Mouse (Mus musculus) heart, embryonic 15.5 days (tissue): ENCODE measurements around the gene Casc1. TPM values are rescaled to one million over a fixed set of nuclear protein-coding genes. Genes with fewer than 3 reads are reported as not detected.

Source experiments
- ATAC-seq: fragments of 200-750 bp; cut with Nextera tagmentation; replicated peaks from 2 replicates; pipeline ENCODE4 v1.8.0; 2017; ENCODE audit warnings: low read depth, moderate TSS enrichment; ENCODE audit not compliant: insufficient number of reproducible peaks, insufficient read depth, low FRiP score
- H3K27ac ChIP-seq: fragments of 300-500 bp; sonication (generic); 2 replicates; pipeline ENCODE4 v1.5.1; 2015; ENCODE audit warnings: mild to moderate bottlenecking, inconsistent platforms
- H3K27me3 ChIP-seq: fragments of 300-500 bp; sonication (generic); 2 replicates; pipeline ENCODE4 v1.6.1; 2015; ENCODE audit warnings: inconsistent platforms
- H3K36me3 ChIP-seq: fragments of 300-500 bp; sonication (generic); 2 replicates; pipeline ENCODE4 v1.6.1; 2015; ENCODE audit warnings: mild to moderate bottlenecking, inconsistent platforms
- H3K4me1 ChIP-seq: fragments of 300-500 bp; sonication (generic); replicated peaks from 2 replicates; pipeline ENCODE4 v1.6.1; 2015; ENCODE audit warnings: inconsistent platforms
- H3K4me2 ChIP-seq: fragments of 300-500 bp; sonication (generic); 2 replicates; pipeline ENCODE4 v1.6.1; 2015; ENCODE audit warnings: inconsistent platforms, mild to moderate bottlenecking, moderate library complexity
- H3K4me3 ChIP-seq: fragments of 300-500 bp; sonication (generic); 2 replicates; pipeline ENCODE4 v1.5.1; 2015; ENCODE audit warnings: mild to moderate bottlenecking, inconsistent platforms
- H3K9ac ChIP-seq: fragments of 300-500 bp; sonication (generic); 2 replicates; pipeline ENCODE4 v1.6.1; 2015; ENCODE audit warnings: mild to moderate bottlenecking, inconsistent platforms
- H3K9me3 ChIP-seq: fragments of 300-500 bp; sonication (generic); replicated peaks from 2 replicates; pipeline ENCODE4 v1.6.1; 2016; ENCODE audit warnings: inconsistent platforms
- WGBS: fragments of 180-500 bp; shearing (Covaris S2); methylation state at CpG from one replicate; pipeline ENCODE4 v1.1.7; 2015; ENCODE audit warnings: mixed read lengths; 5-methylcytosine and 5-hydroxymethylcytosine counted together
- polyA plus RNA-seq: library from polyadenylated mRNA; unstranded; fragments of >200 nt; fragmentation: Nextera tagmentation; extraction: Ambion mirVana; gene quantifications from 2 replicates; pipeline ENCODE4 v1.2.1, GENCODE M21; 2015

Gene Casc1
- polyA plus RNA-seq, result 0.29 and 0.32 TPM in 2 replicates

DNA sequence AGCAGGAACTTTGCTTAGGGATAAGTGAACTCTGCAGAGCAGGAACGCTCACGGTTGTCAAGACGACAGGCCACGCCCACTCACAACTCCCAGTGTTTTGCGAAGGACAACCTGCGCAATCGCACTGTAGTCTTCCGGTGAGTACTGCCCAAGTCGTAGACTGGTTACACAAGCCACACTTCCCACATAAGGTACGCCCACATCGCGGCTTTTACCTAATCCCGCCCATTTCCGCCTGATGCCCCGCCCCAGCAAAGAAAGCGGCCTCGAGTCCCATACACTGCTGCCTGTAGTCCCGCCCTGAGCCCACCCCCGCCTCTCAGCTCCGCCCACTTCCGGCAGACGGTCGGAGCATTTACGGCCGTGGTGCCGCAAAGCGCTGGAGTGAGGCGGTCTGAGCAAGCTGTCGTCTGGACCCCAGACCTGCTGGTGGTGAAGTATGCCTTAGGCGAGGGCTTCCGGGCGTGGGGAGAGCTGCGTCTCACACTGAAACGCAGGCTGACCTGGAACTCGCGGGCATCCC is at the start of gene Casc1, which contains the start of gene Etfrf1:
TSS of gene Casc1 (minus strand) at position 190 of the 523 bp plus-strand sequence.
TSS of gene Etfrf1 (plus strand) at position 319 of the 523 bp plus-strand sequence.
- ATAC-seq, result peak; percentile 99

DNA sequence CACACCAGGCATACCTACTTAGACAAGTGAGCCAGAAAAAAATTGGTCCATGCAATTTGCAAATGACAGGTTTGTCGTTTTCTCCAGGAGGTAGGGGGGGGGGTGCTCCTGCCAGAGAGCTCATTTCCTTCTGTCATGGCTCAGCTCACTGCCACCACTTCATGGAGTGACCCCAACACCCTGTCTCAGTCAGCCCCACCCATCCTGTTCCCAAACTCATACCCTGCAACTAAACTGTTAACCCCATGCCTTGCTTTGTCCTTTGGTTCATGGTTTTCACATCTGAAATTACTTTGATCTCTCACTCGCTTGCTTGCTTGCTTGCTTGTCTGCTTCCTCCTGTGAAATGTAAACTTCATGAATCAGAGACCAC is 45.9 kb upstream of the Casc1 start:
- Histone ChIP-seq H3K36me3 (no peaks in the 10 kb centered on the region), H3K4me2 (no peak overlapping the region), H3K9me3 (no peaks in the 10 kb centered on the region), H3K27ac (no peak overlapping the region), H3K27me3 (peaks cover 61% of the 10 kb centered on the region), H3K9ac (no peak overlapping the region), H3K4me1 (0 out of 2 replicates have a peak, but pooled peaks cover 2% of the 10 kb centered on the region), H3K4me3 (no peak overlapping the region)
- ATAC-seq, result no peak
- WGBS, result 50% methylated on average over 2 of the region's 2 CpGs

More for the DNA sequence above, at the start of gene Casc1, which contains the start of gene Etfrf1:
- peak within 1 kb of the TSS; percentile 99 for H3K27ac ChIP-seq
- no peaks in the 10 kb centered on the region for H3K9me3 ChIP-seq
- no peaks in the 10 kb centered on the region; the same call in 1 of the 2 replicates for H3K27me3 ChIP-seq
- peaks cover 16% of the 10 kb centered on the region for H3K4me1 ChIP-seq
- peak within 1 kb of the TSS; percentile 74 for H3K4me2 ChIP-seq
- peak within 1 kb of the TSS; percentile 91 for H3K9ac ChIP-seq
- whole genome bisulfite sequencing, result under 1% methylated on average over 36 of the region's 36 CpGs
- H3K4me3 ChIP-seq, result peak within 1 kb of the TSS; percentile 85
- H3K36me3 ChIP-seq, result 0 out of 2 replicates have a peak, but pooled peaks cover 5% of the 10 kb centered on the region

DNA sequence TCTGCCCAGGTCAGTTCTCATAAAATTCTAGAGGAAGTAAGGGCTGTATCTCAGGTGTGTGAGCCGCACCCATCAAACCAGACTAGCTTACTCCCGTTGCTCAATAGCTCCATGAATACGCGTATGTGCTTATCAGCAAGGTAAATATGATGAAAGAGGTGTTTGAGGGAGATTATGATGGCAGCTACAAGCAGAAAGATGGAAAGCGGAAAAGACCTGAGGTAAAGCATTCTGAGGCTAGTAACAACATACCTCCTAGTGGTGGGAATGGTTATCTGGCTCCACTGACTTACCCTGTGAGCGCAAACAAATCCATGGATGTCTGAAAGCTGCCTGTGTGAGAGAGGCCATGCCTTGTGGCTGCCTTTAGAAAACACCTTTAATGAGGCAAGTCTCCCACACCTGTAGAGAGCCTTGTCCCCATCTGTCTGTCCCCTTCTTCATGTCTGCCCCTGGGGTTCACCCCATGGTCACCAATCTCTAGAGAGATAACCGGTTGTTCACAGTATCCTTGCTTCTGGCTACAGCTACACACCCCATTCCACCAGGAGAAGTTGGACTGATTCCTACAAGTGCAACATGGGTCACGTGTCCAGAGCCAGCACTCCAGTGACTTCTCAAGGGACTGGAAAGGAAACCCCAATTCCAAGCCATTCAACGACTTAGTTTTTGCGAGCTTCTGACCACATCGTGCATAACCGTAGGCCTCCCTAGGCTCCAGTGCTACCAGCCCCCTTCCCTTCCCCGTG is 45.3 kb upstream of the Casc1 start:
- H3K4me3 ChIP-seq, result no peak overlapping the region
- H3K27me3 ChIP-seq, result peaks cover 63% of the 10 kb centered on the region
- H3K9me3 ChIP-seq, result no peaks in the 10 kb centered on the region
- H3K9ac ChIP-seq, result no peak overlapping the region
- no peaks in the 10 kb centered on the region for H3K36me3 ChIP-seq
- WGBS, result 70% methylated on average over 13 of the region's 13 CpGs
- 0 out of 2 replicates have a peak, but pooled peaks have one; percentile 31 for ATAC-seq
- H3K4me1 ChIP-seq, result 0 out of 2 replicates have a peak, but pooled peaks cover 2% of the 10 kb centered on the region
- H3K27ac ChIP-seq, result no peak overlapping the region
- H3K4me2 ChIP-seq, result no peak overlapping the region

DNA sequence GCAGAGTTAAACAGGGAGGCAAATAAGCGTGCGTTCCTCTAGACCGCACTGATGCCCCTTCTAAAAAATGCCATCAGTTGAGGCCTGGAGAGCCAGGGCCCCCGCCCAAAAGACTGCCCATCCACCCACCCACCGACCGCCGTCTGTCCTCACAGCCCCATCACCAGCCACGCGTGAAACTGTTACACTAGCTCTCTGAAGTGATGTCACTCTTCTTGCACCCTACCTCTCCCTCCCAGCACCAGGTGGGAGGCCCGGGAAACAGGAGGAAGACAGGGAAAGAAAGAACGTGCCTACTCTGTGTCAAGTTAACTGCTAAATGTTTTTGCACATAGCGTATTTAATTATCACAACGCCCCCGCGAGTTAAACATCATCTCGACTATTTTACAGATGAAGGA is 40.0 kb upstream of the Casc1 start:
- H3K27me3 ChIP-seq, result peaks cover 28% of the 10 kb centered on the region
- H3K4me3 ChIP-seq, result peak overlapping the region; percentile 93
- no peak for ATAC-seq
- no peaks in the 10 kb centered on the region for H3K9me3 ChIP-seq
- no peaks in the 10 kb centered on the region for H3K36me3 ChIP-seq
- 12% methylated on average over 16 of the region's 16 CpGs for WGBS
- H3K27ac ChIP-seq, result peak overlapping the region; percentile 83
- peak overlapping the region; percentile 90 for H3K4me2 ChIP-seq
- peak overlapping the region; percentile 65 for H3K9ac ChIP-seq
- peaks cover 14% of the 10 kb centered on the region for H3K4me1 ChIP-seq

DNA sequence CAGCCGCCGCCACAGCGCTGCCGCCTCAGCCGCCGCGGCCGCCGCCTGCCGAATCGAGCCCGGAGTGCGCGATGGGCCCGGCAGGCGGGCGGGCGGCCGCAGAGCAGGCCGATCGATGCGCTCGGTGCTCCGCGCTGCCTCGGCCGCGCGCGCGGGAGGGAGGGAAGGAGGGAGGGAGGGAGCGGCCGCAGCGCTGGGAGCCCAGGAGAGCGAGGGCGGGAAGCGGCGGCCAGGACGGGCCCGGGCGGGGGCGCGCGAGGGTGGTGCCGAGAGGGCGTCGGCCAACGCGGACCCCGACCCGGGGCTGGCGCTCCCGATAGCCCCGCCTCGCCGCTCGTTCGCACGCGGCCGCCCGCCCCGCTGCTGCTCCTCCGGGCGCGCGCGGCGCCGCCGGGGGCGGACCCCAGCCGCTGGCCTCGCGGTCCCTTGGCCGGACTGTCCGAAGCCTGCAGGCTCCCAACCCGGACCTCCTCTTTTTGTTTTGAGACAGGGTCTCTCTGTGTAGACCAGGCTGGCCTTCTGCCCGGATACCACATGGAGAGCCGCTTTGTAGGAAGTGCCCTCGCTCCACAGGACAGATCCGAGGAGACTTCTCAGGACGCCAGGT is 39.5 kb upstream of the Casc1 start, which contains the start of gene Kras:
TSS of gene Kras (minus strand) at position 55 of the 607 bp plus-strand sequence.
- Histone ChIP-seq H3K9ac (peak within 1 kb of the TSS; percentile 91), H3K4me1 (peaks cover 14% of the 10 kb centered on the region), H3K9me3 (no peaks in the 10 kb centered on the region), H3K36me3 (no peaks in the 10 kb centered on the region), H3K4me2 (peak within 1 kb of the TSS; percentile 90), H3K27ac (peak within 1 kb of the TSS; percentile 83), H3K27me3 (peaks cover 26% of the 10 kb centered on the region), H3K4me3 (peak within 1 kb of the TSS; percentile 93)
- WGBS, result under 1% methylated on average over 64 of the region's 83 CpGs
- peak; percentile 95 for ATAC-seq

DNA sequence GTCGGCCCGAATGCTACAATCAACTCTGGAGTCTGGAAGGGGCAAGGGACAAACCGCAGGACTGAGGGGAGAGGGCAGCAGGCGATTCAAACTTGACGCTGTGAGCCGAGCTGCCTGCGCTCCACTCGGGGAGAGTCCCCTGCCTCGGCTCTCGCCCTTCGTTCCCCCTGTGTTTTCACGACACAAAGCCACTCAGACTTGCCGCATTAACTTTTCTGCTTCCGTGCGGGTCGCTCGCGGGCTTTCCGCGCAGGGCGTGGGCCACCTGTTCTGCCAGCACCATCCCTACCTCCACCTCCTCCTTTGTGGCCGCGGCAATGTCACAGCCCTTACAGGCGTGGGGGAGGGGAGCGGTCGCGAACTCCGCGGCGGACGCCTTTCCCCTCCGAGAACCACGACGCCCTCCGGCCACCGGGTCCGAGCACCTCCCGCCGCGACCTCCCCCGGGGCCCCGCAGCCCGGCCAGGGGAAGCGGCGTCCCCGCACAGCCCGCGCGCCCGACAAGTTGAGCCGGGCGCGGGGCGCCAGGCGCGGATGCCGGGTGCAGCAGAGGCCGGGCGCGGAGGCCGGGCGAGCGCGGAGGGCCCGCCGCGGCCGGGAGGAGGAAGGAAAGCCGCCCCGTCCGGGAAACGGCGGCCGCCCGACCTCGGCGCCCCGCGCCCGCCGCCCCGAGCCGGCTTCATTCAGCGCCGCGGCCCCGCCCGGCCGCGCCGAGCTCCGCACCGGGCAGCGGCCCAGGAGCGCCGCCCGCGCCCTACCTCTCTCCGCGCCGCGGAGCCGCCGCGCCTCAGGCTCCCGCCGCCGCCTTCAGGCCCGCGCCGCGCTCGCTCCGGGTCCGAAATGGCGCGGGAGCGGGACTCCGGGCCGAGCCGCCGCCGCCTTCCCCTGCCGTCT is 38.7 kb upstream of the Casc1 start:
- Histone ChIP-seq H3K27me3 (peaks cover 22% of the 10 kb centered on the region), H3K4me1 (peaks cover 14% of the 10 kb centered on the region), H3K36me3 (peaks cover 4% of the 10 kb centered on the region; the same call in 1 of the 2 replicates), H3K9me3 (no peaks in the 10 kb centered on the region), H3K27ac (peak overlapping the region; percentile 83), H3K4me3 (peak overlapping the region; percentile 93), H3K4me2 (peak overlapping the region; percentile 88), H3K9ac (peak overlapping the region; percentile 91)
- WGBS, result under 1% methylated on average over 88 of the region's 124 CpGs
- ATAC-seq, result peak; percentile 51

DNA sequence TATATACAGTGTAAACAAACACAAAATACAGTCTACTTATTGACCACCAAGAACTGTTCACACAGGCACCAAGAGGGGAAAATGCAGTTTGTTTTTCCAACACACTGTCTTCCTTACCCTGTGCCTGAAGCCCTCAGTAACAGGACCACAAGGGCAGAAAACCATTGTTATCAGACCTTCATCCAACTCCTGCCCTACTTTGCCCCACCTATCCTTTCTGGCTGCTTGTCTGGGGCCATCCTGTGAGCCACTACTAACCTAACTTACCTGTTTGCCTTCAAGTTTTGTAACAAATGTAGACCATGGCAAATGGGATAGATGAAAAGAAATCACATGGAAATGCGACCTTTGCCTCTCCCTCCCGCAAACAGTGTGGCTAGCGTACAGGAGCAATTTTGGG is 37.1 kb upstream of the Casc1 start:
- Histone ChIP-seq H3K4me3 (peak overlapping the region; percentile 2; the same call in 1 of the 2 replicates), H3K9me3 (no peaks in the 10 kb centered on the region), H3K4me1 (peaks cover 14% of the 10 kb centered on the region), H3K4me2 (peak overlapping the region; percentile 18; the same call in 1 of the 2 replicates), H3K9ac (no peak overlapping the region), H3K36me3 (peaks cover 11% of the 10 kb centered on the region; the same call in 1 of the 2 replicates), H3K27ac (no peak overlapping the region), H3K27me3 (peaks cover 13% of the 10 kb centered on the region)
- no peak for ATAC-seq
- WGBS, result 82% methylated on average over 3 of the region's 3 CpGs

DNA sequence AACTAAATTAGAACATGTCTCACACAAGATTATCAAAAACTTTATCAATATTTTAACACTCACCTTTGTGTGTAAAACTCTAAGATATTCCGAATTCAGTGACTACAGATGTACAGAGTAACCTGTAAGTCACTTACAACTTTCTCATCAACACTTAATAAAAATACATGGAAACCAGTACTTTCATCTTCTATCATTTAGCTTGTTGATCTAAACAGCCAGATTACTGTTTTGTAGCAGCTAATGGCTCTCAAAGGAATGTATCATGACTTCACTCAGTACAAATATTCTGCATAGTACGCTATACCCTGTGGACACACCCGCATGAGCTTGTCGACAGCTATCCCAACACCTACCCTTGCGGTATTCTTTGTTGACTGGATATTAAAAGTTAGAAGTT is 36.0 kb upstream of the Casc1 start:
- Histone ChIP-seq H3K4me2 (no peak overlapping the region), H3K9me3 (no peaks in the 10 kb centered on the region), H3K9ac (no peak overlapping the region), H3K4me3 (no peak overlapping the region), H3K27me3 (0 out of 2 replicates have a peak, but pooled peaks cover 5% of the 10 kb centered on the region), H3K4me1 (peaks cover 14% of the 10 kb centered on the region), H3K36me3 (peaks cover 11% of the 10 kb centered on the region; the same call in 1 of the 2 replicates), H3K27ac (no peak overlapping the region)
- no peak for ATAC-seq
- WGBS, result 79% methylated on average over 5 of the region's 5 CpGs

DNA sequence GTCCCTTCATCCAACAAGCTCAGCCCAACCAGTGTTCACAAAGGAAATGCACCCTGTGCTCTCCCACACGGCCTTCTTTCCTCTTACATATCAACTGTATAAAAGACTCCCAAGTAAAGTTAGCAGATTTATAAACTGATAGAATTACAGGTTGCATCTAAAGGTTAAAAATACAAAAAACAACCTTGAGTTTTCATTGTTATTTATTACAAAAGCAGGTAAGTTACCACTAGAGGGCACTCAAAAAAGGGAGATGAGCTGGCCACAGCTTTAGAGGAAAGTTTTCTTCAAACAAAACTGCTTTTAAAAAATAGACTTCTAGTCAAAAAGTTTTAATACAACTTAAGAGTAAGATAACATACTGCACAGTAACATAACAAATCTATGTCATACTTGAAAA is 31.7 kb upstream of the Casc1 start:
- no peaks in the 10 kb centered on the region for H3K27me3 ChIP-seq
- H3K4me2 ChIP-seq, result no peak overlapping the region
- no peak overlapping the region for H3K27ac ChIP-seq
- H3K4me1 ChIP-seq, result peaks cover 3% of the 10 kb centered on the region
- no peak overlapping the region for H3K9ac ChIP-seq
- H3K4me3 ChIP-seq, result no peak overlapping the region
- no peak for ATAC-seq
- H3K9me3 ChIP-seq, result no peaks in the 10 kb centered on the region
- H3K36me3 ChIP-seq, result peaks cover 21% of the 10 kb centered on the region
- WGBS, result 19% methylated on average over 1 of the region's 1 CpGs

DNA sequence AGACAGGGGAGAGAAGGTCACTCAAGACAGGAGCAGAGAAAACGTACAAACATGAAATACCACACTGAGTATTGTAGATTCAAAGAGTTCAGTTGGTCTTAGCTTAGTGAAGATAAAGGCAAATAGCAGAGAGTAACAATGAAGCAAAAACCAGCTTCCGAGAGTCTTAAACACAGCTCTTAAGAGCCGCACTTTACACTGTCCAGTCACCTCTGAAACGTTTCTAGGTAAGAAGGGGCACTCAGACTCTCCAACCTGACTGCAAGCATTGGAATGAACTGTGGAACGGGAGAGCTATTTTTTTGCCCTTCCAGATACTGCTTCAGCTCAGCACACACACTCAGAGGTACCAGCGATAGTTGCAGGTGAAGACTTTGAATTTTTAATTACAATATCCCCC is 29.5 kb upstream of the Casc1 start:
- Histone ChIP-seq H3K27me3 (no peaks in the 10 kb centered on the region), H3K4me2 (no peak overlapping the region), H3K9ac (no peak overlapping the region), H3K27ac (no peak overlapping the region), H3K9me3 (no peaks in the 10 kb centered on the region), H3K36me3 (peaks cover 21% of the 10 kb centered on the region), H3K4me1 (no peaks in the 10 kb centered on the region), H3K4me3 (no peak overlapping the region)
- WGBS, result 78% methylated on average over 6 of the region's 6 CpGs
- no peak for ATAC-seq
